Mouse (Mus musculus): ENCODE data around the gene Med26. TPM values are rescaled to one million over a fixed set of nuclear protein-coding genes. Genes with fewer than 3 reads are reported as not detected.

Gene Med26
- 9.4 and 10.5 TPM in 2 replicates for total RNA-seq (2017)

DNA sequence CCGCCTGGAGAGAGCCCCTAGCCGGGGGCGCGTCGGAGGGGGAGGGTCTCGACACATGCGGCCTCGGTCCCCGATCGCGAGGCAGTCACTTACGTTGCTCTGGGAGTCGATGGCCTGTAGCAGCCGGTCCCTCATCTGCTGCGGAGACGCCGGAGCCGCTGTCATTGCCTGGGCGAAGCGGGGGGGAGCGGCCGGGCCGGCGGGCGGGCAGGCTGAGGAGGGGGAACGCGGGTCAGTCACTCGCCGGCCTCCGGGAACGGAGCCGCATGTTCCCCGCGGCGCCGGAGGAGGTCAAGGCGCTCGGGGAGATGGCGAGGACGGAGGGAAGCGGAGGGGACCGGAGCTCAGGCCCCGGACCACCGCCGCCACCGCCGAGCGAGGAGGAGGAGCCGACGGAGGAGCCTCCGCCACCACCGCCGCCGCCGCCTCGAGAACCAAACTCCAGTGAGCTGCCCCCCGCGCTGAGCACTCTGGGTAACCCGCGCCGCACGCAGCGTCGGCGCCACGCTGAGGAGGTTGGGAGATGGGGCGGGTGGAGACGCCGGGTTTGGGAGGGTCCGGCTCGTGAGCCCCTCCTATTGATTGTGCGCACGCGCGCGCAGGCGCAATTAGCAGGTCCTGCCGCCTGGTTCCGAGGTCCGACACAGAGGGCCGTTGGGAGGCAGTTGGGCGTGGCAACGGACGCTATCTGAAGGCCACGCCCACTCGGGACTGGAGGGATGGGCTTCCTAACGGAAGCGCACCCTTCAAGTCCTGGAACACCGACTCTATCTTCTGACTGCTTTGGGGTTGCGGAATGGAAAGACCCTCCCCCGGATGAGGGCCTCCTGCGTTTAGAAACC is at the start of gene Med26:
Gene Med26, minus strand, starts transcription at position 469 of the 842 bp plus-strand sequence.
- ATAC-seq (replicated peaks in 1 of 2; ENCODE audit: insufficient read depth in 1 of 2, low FRiP score in 2 of 2, low TSS enrichment in 1 of 2, low read depth in 1 of 2, poor library complexity in 2 of 2, severe bottlenecking in 2 of 2): peak; percentile 90 to 91

DNA sequence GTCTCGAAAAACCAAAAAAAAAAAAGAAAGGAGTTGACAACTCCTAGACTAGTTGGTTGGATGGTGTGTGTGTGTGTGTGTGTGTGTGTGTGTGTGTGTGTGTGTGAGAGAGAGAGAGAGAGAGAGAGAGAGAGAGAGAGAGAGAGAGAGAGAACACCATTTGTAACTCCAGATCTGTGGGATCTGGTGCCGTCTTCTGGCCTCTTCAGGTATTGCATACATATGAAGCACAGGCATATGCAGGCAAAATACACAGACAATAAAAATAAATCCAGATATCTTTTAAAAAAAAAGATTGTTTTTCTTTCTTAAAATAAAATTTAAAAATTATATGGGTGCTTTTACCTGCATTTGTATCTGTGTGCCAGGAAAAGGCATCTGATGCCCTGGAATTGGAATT is 42.1 kb upstream of the Med26 start:
- peak in 1 of 2 experiments; percentile 74; a peak in 1 of 4 replicates for ATAC-seq (replicated peaks in 1 of 2; ENCODE audit: insufficient read depth in 1 of 2, low FRiP score in 2 of 2, low TSS enrichment in 1 of 2, low read depth in 1 of 2, poor library complexity in 2 of 2, severe bottlenecking in 2 of 2)

DNA sequence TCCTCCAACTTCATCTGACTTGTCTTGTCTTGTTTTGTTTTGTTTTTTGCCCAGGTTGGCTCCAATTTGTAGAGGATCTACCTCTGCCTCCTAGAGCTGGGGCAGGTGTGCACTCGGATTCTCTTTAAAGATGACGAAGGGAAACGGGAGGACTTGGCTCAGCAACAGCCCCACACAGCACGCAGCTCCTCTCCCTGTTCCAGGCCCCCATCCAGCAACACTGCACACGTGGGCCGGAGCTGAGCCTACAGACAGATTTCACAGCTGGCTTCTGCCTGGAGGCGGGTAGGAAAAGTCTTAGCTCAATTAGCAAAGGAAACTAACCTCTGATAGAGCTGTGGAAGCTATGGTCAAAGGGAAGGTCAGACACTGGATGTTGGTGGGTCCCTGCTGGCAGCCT is 41.2 kb upstream of the Med26 start:
- no peak for ATAC-seq (replicated peaks in 1 of 2; ENCODE audit: insufficient read depth in 1 of 2, low FRiP score in 2 of 2, low TSS enrichment in 1 of 2, low read depth in 1 of 2, poor library complexity in 2 of 2, severe bottlenecking in 2 of 2)

DNA sequence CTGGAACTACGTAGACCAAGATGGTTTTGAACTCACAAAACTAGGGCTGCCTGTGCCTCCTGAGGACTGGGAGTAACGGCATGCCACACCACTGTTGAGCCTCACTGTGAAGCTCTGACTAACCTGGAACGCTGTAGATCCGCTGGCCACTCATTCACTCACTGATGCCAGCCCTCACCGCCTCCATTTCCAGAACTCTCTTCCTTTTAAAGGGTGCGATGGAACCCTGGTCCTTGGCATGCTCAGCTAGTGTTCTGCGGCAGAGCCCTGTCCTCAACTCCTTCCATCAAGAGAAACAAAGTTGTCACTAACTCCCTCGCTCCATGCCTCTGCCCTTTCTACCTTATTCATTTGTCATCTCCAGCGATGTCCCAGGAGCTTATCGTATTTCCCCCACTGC is 40.8 kb upstream of the Med26 start:
- no peak for ATAC-seq (replicated peaks in 1 of 2; ENCODE audit: insufficient read depth in 1 of 2, low FRiP score in 2 of 2, low TSS enrichment in 1 of 2, low read depth in 1 of 2, poor library complexity in 2 of 2, severe bottlenecking in 2 of 2)

DNA sequence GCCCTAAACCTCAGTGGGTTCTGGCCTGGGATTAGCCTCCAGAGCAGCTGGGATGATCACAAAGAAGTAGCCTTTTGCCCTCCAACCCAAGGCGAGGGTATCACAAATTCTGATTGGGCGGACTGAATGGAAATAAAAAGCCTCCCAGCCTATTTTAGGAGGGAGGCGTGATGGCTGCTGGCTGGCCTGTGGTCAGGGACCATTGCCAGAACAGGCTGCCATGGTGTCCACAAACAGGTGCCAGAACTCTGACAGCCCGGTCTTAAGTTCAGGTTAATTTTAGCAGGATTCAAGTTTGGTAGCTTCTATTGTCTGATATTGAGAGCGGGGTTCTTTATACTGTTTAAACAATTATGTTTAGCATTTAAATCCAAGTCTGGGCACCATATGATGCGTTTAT is 39.7 kb upstream of the Med26 start:
- 0 out of 4 replicates have a peak, but pooled peaks of 1 of the 2 experiments have one; percentile 8 for ATAC-seq (replicated peaks in 1 of 2; ENCODE audit: insufficient read depth in 1 of 2, low FRiP score in 2 of 2, low TSS enrichment in 1 of 2, low read depth in 1 of 2, poor library complexity in 2 of 2, severe bottlenecking in 2 of 2)

DNA sequence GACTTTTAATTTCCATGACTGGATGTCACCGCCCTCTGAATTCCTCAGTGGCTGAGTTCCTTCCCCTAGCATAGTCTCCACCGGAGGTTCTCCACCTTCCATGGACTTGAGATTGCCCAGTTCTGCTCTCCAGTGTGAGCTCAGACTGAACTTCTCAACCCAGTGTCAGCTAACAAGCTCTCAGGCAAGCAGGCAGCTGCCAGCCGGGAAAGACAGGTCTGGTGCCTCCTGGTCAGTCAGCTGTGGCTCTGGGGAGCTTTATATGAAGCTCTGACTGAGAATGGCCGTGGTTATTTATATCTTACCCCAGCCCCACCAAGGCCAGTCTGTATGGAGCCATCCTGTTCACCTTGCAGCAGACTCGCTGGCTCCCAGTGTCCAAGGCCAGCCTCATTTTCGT is 36.3 kb upstream of the Med26 start:
- no peak for ATAC-seq (replicated peaks in 1 of 2; ENCODE audit: insufficient read depth in 1 of 2, low FRiP score in 2 of 2, low TSS enrichment in 1 of 2, low read depth in 1 of 2, poor library complexity in 2 of 2, severe bottlenecking in 2 of 2)

DNA sequence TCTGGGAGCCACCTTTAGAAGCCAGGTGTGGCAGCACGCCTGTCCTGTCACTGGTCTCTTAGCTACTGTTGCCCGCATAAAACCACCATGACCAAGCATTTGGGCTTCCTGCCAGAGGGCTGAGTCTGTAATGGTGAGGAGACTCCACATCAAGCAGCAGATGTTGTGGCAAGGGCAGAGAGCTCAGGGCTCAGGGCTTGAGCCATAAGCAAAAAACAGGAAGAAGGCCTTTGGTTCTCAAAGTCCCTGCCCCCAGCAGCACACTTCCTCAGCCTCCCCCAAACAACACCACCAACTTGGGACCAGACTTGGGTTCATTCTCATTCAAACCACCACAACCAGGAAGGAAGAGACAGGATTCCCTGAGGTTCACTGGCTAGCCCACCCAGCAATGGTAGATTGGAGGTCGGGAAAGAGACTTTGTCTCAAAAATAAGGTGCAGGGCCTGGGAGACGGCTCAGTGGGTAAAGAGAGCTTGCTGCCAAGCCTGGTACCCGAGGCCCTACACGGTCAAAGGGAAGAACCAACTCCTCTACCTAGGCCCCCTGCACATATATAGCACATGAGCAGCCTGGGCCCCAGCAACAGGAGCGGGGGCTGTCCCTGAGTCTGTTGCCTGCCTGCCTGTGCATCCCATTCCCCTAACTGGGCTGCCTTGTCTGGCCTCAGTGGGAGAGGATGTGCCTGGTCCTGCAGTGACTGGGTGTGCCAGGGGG is 35.1 kb upstream of the Med26 start:
- peak; percentile 92 to 98 for ATAC-seq (replicated peaks in 1 of 2; ENCODE audit: insufficient read depth in 1 of 2, low FRiP score in 2 of 2, low TSS enrichment in 1 of 2, low read depth in 1 of 2, poor library complexity in 2 of 2, severe bottlenecking in 2 of 2)

DNA sequence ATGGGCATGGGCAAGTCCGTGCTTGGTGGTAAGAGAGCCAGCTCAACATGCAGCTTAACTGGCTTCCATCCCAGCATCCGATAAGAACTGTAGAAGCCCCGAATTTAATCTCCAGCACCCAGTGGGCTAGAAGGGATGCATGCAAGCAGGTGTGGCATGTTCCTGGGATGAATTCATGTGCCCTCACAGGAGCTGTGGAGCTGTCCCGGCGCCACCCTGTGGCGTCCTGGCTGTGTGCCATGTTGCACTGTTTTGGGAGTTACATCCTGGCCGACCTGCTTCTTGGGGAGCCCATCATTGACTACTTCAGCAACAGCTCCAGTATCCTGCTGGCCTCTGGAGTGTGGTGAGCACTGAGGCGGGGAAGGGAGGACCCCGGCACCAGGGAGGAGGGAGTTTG is 31.3 kb upstream of the Med26 start:
- no peak for ATAC-seq (replicated peaks in 1 of 2; ENCODE audit: insufficient read depth in 1 of 2, low FRiP score in 2 of 2, low TSS enrichment in 1 of 2, low read depth in 1 of 2, poor library complexity in 2 of 2, severe bottlenecking in 2 of 2)

DNA sequence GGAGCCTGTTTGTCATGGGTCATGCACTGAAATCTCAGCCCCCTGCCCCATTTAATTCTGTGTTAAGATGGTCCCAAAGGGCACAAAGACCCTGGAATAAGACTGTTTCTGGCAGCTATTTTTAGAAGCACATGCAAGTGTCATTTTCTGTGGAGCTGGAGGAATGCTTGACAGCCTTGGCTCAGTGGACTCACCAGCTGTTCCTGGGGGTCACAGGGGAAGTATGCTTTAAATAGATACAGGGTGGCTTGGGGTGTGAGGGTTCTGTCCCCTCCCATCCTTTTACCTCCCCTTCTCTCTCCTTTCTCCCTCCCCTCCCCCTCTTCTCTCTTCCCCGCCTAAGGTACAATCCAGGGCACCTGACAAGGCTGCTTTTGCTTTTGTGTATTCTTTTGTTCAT is 29.9 kb upstream of the Med26 start:
- no peak for ATAC-seq (replicated peaks in 1 of 2; ENCODE audit: insufficient read depth in 1 of 2, low FRiP score in 2 of 2, low TSS enrichment in 1 of 2, low read depth in 1 of 2, poor library complexity in 2 of 2, severe bottlenecking in 2 of 2)

DNA sequence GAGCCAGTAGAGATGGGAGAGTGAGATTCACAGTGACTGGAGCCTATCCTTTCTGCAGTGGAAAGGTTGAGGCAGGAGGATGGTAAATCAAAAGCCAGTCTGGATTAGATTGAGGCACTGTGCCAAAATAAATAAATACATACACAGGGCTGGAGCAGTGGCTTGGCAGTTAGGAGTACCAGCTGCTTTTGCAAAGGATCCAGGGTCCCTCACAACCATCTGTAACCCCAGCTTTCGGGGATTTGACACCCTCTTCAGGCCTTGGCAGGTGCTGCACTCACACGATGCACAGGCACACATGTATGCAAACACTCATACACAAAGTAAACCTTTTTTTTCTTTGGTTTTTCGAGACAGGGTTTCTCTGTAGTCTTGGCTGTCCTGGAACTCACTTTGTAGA is 29.2 kb upstream of the Med26 start:
- no peak for ATAC-seq (replicated peaks in 1 of 2; ENCODE audit: insufficient read depth in 1 of 2, low FRiP score in 2 of 2, low TSS enrichment in 1 of 2, low read depth in 1 of 2, poor library complexity in 2 of 2, severe bottlenecking in 2 of 2)

DNA sequence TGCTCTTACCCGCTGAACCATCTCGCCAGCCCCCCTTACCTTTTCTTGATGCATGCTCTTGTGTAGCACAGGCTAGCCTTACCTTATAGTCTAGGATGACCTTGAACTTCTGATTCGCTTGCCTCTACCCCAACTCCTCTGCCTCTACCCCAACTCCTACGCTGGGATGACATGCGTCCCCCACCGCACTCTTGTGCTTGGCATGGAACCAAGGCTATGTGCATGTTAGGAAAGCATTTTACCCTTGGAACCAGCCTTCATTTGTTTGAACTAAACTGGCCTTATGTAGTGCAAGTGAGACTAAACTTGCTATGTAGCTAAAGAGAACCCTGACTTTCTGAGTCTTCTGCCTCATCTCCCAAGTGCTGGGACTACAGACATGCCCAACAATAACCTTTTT is 27.8 kb upstream of the Med26 start:
- ATAC-seq (replicated peaks in 1 of 2; ENCODE audit: insufficient read depth in 1 of 2, low FRiP score in 2 of 2, low TSS enrichment in 1 of 2, low read depth in 1 of 2, poor library complexity in 2 of 2, severe bottlenecking in 2 of 2): no peak

DNA sequence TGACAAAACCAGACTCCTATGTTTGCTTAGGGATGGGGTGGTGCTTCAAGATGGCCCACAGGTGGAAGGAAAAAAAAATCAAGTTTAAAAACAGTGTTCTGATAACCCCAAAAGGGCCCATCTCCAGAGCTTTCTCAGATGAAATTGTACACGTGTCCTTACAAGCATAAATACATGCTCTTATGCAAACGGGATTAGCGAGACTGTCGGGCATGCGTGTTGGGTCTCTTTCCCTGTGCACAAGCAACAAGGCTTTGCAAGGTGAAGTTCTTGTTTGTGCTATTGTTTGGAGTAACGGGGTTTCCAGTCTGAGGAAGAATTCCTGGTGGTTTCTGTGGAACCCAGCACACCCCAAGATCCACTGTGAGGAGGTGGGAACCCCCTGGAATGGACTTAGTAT is 25.4 kb upstream of the Med26 start:
- no peak for ATAC-seq (replicated peaks in 1 of 2; ENCODE audit: insufficient read depth in 1 of 2, low FRiP score in 2 of 2, low TSS enrichment in 1 of 2, low read depth in 1 of 2, poor library complexity in 2 of 2, severe bottlenecking in 2 of 2)

DNA sequence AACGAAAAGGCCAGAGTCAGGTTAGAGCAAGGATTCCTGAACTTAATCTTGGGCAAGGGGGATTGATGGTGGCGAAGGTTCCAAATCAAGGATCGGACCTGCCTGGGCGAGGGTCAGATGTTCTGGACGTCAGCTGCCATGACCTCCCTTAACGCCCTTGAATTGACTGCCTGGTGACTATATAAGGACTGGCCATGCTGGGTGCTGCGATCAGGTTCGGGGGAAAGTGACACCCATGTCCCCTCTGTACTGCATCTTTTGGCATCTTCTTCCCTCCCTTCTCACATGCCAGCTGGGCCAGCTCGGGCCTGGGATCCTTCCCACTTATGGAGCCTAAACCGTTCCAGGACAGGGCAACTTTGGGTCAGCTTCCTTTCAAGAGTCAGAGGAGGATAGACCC is 24.4 kb upstream of the Med26 start:
- ATAC-seq (replicated peaks in 1 of 2; ENCODE audit: insufficient read depth in 1 of 2, low FRiP score in 2 of 2, low TSS enrichment in 1 of 2, low read depth in 1 of 2, poor library complexity in 2 of 2, severe bottlenecking in 2 of 2): no peak

DNA sequence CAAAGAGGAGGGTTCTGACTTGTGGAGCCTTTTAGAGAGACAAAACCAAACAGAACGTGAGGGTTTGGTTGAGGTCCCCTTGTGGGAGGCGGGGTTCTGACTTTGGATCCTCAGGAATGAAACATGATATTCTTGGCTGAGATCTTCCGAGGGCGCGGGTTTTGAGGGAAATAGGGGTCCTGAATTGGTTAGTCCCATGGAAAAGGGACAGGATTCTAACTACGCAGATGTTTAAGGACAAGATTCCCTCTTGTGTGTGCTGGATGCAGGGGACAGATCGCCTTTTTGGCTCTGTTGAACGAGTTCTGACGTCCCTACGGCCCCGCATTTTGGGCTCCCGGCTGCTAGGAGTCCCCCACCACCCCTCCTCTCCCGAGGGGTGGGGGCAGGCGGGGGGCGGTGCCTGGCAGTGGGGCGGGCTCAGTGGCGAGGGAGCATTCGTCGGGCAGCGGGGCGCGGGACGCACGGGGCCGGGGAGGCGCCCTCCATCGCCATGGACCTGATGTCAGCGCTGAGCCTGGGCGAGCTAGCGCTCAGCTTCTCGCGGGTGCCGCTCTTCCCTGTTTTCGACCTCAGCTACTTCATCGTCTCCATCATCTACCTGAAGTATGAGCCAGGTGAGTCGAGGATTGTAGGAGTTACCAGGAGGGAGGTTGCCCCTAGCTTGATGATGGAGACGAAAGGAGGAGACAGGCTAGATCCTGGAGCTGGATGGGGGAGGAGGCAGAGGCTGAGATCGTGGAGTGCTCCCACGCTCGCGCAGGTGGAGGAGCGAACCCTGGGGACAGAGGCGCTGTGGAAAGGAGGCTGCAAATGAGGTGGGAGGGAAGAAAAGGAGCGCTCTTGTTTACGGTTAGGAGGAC is 23.8 kb upstream of the Med26 start, which contains the start of gene Tmem38a:
Gene Tmem38a, plus strand, starts transcription at position 445 of the 863 bp plus-strand sequence.
- peak; percentile 25 to 36; a peak in 3 of 4 replicates for ATAC-seq (replicated peaks in 1 of 2; ENCODE audit: insufficient read depth in 1 of 2, low FRiP score in 2 of 2, low TSS enrichment in 1 of 2, low read depth in 1 of 2, poor library complexity in 2 of 2, severe bottlenecking in 2 of 2)

DNA sequence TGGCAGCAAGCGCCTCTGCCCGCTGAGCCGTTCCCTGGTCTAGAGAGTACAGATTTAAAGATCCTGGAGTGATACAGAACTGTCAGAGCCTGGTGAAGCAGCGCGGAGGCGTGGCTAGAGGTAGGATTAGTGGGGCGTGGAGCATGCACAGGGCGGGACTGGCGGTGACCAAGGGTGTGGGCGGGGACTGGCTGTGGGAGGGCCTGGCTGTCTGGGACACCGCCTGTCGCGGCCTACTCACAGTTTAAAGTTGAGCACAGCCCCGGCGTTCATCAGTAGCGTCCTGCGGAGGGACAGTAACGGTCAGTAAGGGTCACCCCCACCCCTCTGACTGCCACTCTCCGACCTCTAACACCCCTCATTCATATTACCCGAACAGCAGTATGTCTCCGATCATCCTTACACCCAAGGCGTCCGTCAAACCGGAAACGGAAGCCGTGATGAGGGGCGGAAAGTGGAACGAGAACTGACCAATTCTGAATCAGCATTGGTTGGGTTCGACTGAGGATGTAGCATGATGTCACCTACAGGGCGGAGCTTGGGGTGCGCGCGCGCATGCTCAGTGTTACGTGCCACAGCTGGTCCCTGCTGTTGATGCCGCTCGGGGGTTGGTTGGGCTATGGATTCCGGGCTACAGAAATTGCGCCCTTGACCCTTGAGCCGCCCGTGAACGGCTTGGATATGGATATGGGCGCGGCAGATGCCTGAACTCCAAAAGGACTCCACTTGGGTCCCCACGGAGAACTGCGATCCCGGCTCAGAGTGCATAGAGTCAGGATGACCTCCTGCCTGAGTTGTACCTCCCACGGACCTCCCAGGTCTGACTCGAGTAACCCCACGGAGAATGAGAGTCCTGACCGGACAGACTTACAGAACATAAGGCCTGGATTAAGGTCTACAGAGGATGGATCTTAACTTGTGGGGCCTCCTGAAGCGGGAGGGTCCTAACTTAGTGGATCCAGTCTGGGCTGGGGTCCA is 22.9 kb upstream of the Med26 start, which contains the start of gene Smim7:
Gene Smim7, minus strand, starts transcription at position 456 of the 978 bp plus-strand sequence.
- ATAC-seq (replicated peaks in 1 of 2; ENCODE audit: insufficient read depth in 1 of 2, low FRiP score in 2 of 2, low TSS enrichment in 1 of 2, low read depth in 1 of 2, poor library complexity in 2 of 2, severe bottlenecking in 2 of 2): peak; percentile 93 to 94

DNA sequence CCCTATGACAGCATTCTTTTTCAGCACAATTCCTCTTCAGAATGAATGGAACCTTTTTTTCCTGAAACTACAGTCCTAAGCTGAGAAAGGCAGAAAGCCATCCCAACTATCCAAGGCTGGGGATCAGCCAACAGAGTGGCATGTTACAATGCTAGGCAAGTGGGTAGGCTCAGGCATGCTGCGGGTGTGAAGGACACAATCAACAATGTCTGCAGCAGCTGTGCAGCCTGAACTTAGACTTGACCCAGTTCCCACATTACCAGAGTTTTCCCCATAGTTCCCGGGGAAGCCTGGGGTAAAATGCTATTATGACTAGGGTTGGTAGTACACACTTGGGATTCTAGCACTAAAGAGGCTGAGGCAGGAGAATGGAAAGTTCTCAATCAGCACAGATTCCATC is 17.9 kb upstream of the Med26 start:
- no peak for ATAC-seq (replicated peaks in 1 of 2; ENCODE audit: insufficient read depth in 1 of 2, low FRiP score in 2 of 2, low TSS enrichment in 1 of 2, low read depth in 1 of 2, poor library complexity in 2 of 2, severe bottlenecking in 2 of 2)
